Mouse (Mus musculus) CH12.LX (cell line): ENCODE measurements around the gene Rnf145.

Source experiments
- CHD1 ChIP-seq: IDR thresholded peaks from 2 replicates; pipeline ENCODE4 v1.6.1; 2012; ENCODE audit warnings: low read depth, low read length, improper control_type of control experiment, inconsistent platforms
- CTCF ChIP-seq, 2 experiments: IDR thresholded peaks in 1 of 2; conservative IDR thresholded peaks in 1 of 2; 2 replicates each; pipeline ENCODE4 v1.5.1; 2011 to 2012; ENCODE audit warnings: low read depth in 2 of 2, low read length in 2 of 2, improper control_type of control experiment in 1 of 2, inconsistent platforms in 1 of 2, mild to moderate bottlenecking in 1 of 2, moderate library complexity in 1 of 2
- E2F4 ChIP-seq: IDR thresholded peaks from 2 replicates; pipeline ENCODE4 v1.6.1; 2011; ENCODE audit warnings: low read depth, low read length, improper control_type of control experiment; ENCODE audit not compliant: insufficient replicate concordance
- JUN ChIP-seq: IDR thresholded peaks from 2 replicates; pipeline ENCODE4 v1.6.1; 2011; ENCODE audit warnings: low read depth, mild to moderate bottlenecking, low read length, improper control_type of control experiment, moderate library complexity; ENCODE audit not compliant: insufficient read depth
- MAFK ChIP-seq: IDR thresholded peaks from 2 replicates; pipeline ENCODE4 v1.6.1; 2011; ENCODE audit warnings: low read length, improper control_type of control experiment; ENCODE audit not compliant: insufficient replicate concordance
- MAX ChIP-seq: IDR thresholded peaks from 2 replicates; pipeline ENCODE4 v1.6.1; 2011; ENCODE audit warnings: low read length, improper control_type of control experiment
- MEF2A ChIP-seq: IDR thresholded peaks from 2 replicates; pipeline ENCODE4 v1.6.1; 2014; ENCODE audit warnings: low read depth, mild to moderate bottlenecking, inconsistent platforms, low read length, improper control_type of control experiment, borderline replicate concordance
- POLR2A ChIP-seq: IDR thresholded peaks from 2 replicates; pipeline ENCODE4 v1.6.1; 2011; ENCODE audit warnings: low read depth, mild to moderate bottlenecking, improper control_type of control experiment, low read length
- RCOR1 ChIP-seq: conservative IDR thresholded peaks from 2 replicates; pipeline ENCODE4 v1.6.1; 2012; ENCODE audit warnings: low read depth, mild to moderate bottlenecking, inconsistent platforms, low read length, improper control_type of control experiment
- SIN3A ChIP-seq: IDR thresholded peaks from 2 replicates; pipeline ENCODE4 v1.6.1; 2012; ENCODE audit warnings: low read length, improper control_type of control experiment, inconsistent platforms
- SMC3 ChIP-seq: IDR thresholded peaks from 2 replicates; pipeline ENCODE4 v1.6.1; 2011; ENCODE audit warnings: low read depth, low read length, improper control_type of control experiment
- UBTF ChIP-seq: IDR thresholded peaks from 2 replicates; pipeline ENCODE4 v1.6.1; 2012; ENCODE audit warnings: low read depth, mild to moderate bottlenecking, inconsistent platforms, low read length, improper control_type of control experiment, moderate library complexity
- ZKSCAN1 ChIP-seq: IDR thresholded peaks from 2 replicates; pipeline ENCODE4 v1.6.1; 2012; ENCODE audit warnings: low read depth, inconsistent platforms, low read length, improper control_type of control experiment, borderline replicate concordance
- ZNF384 ChIP-seq: IDR thresholded peaks from 2 replicates; pipeline ENCODE4 v1.6.1; 2012; ENCODE audit warnings: low read depth, low read length, improper control_type of control experiment, inconsistent platforms

GRCm38 (mm10) chr11:44558521-44558920, 39.8 kb downstream of the Rnf145 start:
- no peak for TF ChIP-seq UBTF
- TF ChIP-seq CTCF (conservative IDR thresholded peaks at IDR 0.05 in 1 of 2, IDR thresholded peaks at IDR 0.05 in 1 of 2; ENCODE audit: low read depth in 2 of 2, low read length in 2 of 2), result no peak
- TF ChIP-seq POLR2A, result no peak
- no peak for TF ChIP-seq RCOR1
- TF ChIP-seq JUN, result no peak
- TF ChIP-seq SIN3A, result no peak
- TF ChIP-seq ZKSCAN1, result no peak
- TF ChIP-seq MAX, result no peak
- TF ChIP-seq CHD1, result no peak
- no peak for TF ChIP-seq MEF2A
- no peak for TF ChIP-seq MAFK
- no peak for TF ChIP-seq SMC3
- no peak for TF ChIP-seq ZNF384
- TF ChIP-seq E2F4, result no peak
